Mouse (Mus musculus): ENCODE data around the gene Hs3st3a1.

The Hs3st3a1 gene

GRCm38 (mm10) chr11:64559388-64559787 lies 124.3 kb downstream of the Hs3st3a1 start:
- DNase-seq (ENCODE audit: low spot score in 2 of 2): no peak

- DNase-seq (ENCODE audit: low spot score in 2 of 2): no peak
These were observed 125.3 kb downstream of the Hs3st3a1 start for GRCm38 (mm10) chr11:64560471-64560870.

DNA sequence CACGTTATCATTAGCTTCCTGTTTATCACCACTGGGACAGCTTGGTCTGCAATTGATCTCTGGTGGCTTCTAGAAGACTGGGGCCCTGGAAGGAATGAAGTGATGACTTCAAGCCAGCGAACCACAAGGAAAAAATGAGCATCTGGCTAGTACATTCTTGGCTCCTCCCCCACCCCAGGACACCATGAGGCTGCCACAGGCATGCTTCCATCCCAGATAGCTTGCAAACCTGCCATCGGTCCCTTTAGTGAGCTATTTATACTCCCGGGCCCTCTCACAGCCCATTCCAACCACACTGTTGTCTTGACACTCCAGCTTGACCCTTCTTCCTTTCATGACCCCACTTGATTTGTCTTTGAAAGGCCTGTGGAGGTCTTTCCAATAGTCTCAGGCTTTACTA lies 127.6 kb downstream of the Hs3st3a1 start:
- DNase-seq (ENCODE audit: low spot score in 2 of 2): no peak
